Mouse (Mus musculus) forebrain, embryonic 13.5 days (tissue): Measurements from ENCODE around the gene Myh8. TPM values are rescaled to one million over a fixed set of nuclear protein-coding genes. Genes with fewer than 3 reads are reported as not detected.

Source experiments
- ATAC-seq: fragments of 200-750 bp; cut with Nextera tagmentation; 2 replicates; pipeline ENCODE4 v1.8.0; 2017
- H3K27ac ChIP-seq: fragments of 300-500 bp; sonication (generic); 2 replicates; pipeline ENCODE4 v1.5.1; 2015; ENCODE audit warnings: inconsistent platforms, mild to moderate bottlenecking, moderate library complexity
- H3K27me3 ChIP-seq: fragments of 300-500 bp; sonication (generic); 2 replicates; pipeline ENCODE4 v1.6.1; 2015; ENCODE audit warnings: mild to moderate bottlenecking, inconsistent platforms
- H3K36me3 ChIP-seq: fragments of 300-500 bp; sonication (generic); 2 replicates; pipeline ENCODE4 v1.6.1; 2015; ENCODE audit warnings: mild to moderate bottlenecking, inconsistent platforms; ENCODE audit not compliant: poor library complexity, severe bottlenecking
- H3K4me1 ChIP-seq: fragments of 300-500 bp; sonication (generic); 2 replicates; pipeline ENCODE4 v1.6.1; 2015; ENCODE audit warnings: inconsistent platforms
- H3K4me2 ChIP-seq: fragments of 300-500 bp; sonication (generic); 2 replicates; pipeline ENCODE4 v1.6.1; 2015; ENCODE audit warnings: inconsistent platforms, mild to moderate bottlenecking, moderate library complexity
- H3K4me3 ChIP-seq: fragments of 300-500 bp; sonication (generic); 2 replicates; pipeline ENCODE4 v1.5.1; 2015; ENCODE audit warnings: mild to moderate bottlenecking, inconsistent platforms
- H3K9ac ChIP-seq: fragments of 300-500 bp; sonication (generic); 2 replicates; pipeline ENCODE4 v1.6.1; 2015; ENCODE audit warnings: mild to moderate bottlenecking, inconsistent platforms
- H3K9me3 ChIP-seq: fragments of 300-500 bp; sonication (generic); replicated peaks from 2 replicates; pipeline ENCODE4 v1.6.1; 2016; ENCODE audit warnings: inconsistent platforms
- WGBS: fragments of 180-500 bp; shearing (Covaris S2); methylation state at CpG from one replicate; pipeline ENCODE4 v1.1.7; 2015; 5-methylcytosine and 5-hydroxymethylcytosine counted together
- polyA plus RNA-seq: library from polyadenylated mRNA; unstranded; fragments of >200 nt; fragmentation: Nextera tagmentation; extraction: Ambion mirVana; gene quantifications from 2 replicates; pipeline ENCODE4 v1.2.1, GENCODE M21; 2015

The Myh8 gene
- polyA plus RNA-seq = 0.05 TPM in 2 replicates

- no peak for ATAC-seq
- 76% methylated on average over 10 of the region's 10 CpGs for WGBS
- Histone ChIP-seq H3K27ac (no peak within 1 kb of the TSS), H3K9me3 (no peaks in the 10 kb centered on the region), H3K4me1 (0 out of 2 replicates have a peak, but pooled peaks cover 9% of the 10 kb centered on the region), H3K36me3 (no peaks in the 10 kb centered on the region), H3K4me2 (no peak within 1 kb of the TSS), H3K4me3 (no peak within 1 kb of the TSS), H3K9ac (no peak within 1 kb of the TSS), H3K27me3 (no peaks in the 10 kb centered on the region)
Measured at GRCm38 (mm10) chr11:67276601-67277174, at the start of gene Myh8. Gene Myh8 (plus strand): TSS chr11:67277124.

- no peaks in the 10 kb centered on the region for H3K4me1 ChIP-seq
- H3K9me3 ChIP-seq = no peaks in the 10 kb centered on the region
- 92% methylated on average over 3 of the region's 3 CpGs for WGBS
- no peaks in the 10 kb centered on the region for H3K36me3 ChIP-seq
- H3K9ac ChIP-seq = no peak overlapping the region
- H3K4me2 ChIP-seq = no peak overlapping the region
- no peak overlapping the region for H3K4me3 ChIP-seq
- no peaks in the 10 kb centered on the region for H3K27me3 ChIP-seq
- ATAC-seq = no peak
- H3K27ac ChIP-seq = no peak overlapping the region
Measured at GRCm38 (mm10) chr11:67228731-67229130, 48.2 kb upstream of the Myh8 start.

GRCm38 (mm10) chr11:67229166-67229565, 47.8 kb upstream of the Myh8 start:
- Histone ChIP-seq H3K4me1 (no peaks in the 10 kb centered on the region), H3K4me3 (no peak overlapping the region), H3K9ac (no peak overlapping the region), H3K36me3 (no peaks in the 10 kb centered on the region), H3K27ac (no peak overlapping the region), H3K4me2 (no peak overlapping the region), H3K27me3 (no peaks in the 10 kb centered on the region), H3K9me3 (no peaks in the 10 kb centered on the region)
- no peak for ATAC-seq
- WGBS = 91% methylated on average over 5 of the region's 5 CpGs

GRCm38 (mm10) chr11:67229946-67230345, 47.0 kb upstream of the Myh8 start:
- ATAC-seq = no peak
- no peaks in the 10 kb centered on the region for H3K36me3 ChIP-seq

GRCm38 (mm10) chr11:67235639-67236358, 41.1 kb upstream of the Myh8 start:
- H3K4me3 ChIP-seq = no peak overlapping the region
- H3K27me3 ChIP-seq = no peaks in the 10 kb centered on the region
- no peak overlapping the region for H3K9ac ChIP-seq
- no peaks in the 10 kb centered on the region for H3K4me1 ChIP-seq
- 69% methylated on average over 5 of the region's 5 CpGs for WGBS
- ATAC-seq = no peak
- no peaks in the 10 kb centered on the region for H3K9me3 ChIP-seq
- no peaks in the 10 kb centered on the region for H3K36me3 ChIP-seq
- H3K27ac ChIP-seq = no peak overlapping the region
- H3K4me2 ChIP-seq = no peak overlapping the region

More at GRCm38 (mm10) chr11:67229946-67230345, 47.0 kb upstream of the Myh8 start:
- WGBS = 87% methylated on average over 2 of the region's 2 CpGs
- no peaks in the 10 kb centered on the region for H3K4me1 ChIP-seq
- no peaks in the 10 kb centered on the region for H3K9me3 ChIP-seq
- no peak overlapping the region for H3K4me3 ChIP-seq
- H3K4me2 ChIP-seq = no peak overlapping the region
- no peak overlapping the region for H3K9ac ChIP-seq
- H3K27ac ChIP-seq = no peak overlapping the region
- no peaks in the 10 kb centered on the region for H3K27me3 ChIP-seq

- Histone ChIP-seq H3K9ac (no peak overlapping the region), H3K27me3 (no peaks in the 10 kb centered on the region), H3K4me3 (no peak overlapping the region), H3K4me1 (no peaks in the 10 kb centered on the region), H3K4me2 (no peak overlapping the region), H3K9me3 (no peaks in the 10 kb centered on the region), H3K27ac (no peak overlapping the region), H3K36me3 (no peaks in the 10 kb centered on the region)
- 86% methylated on average over 9 of the region's 9 CpGs for WGBS
- no peak for ATAC-seq
Measured at GRCm38 (mm10) chr11:67236799-67237198, 40.1 kb upstream of the Myh8 start.

- H3K4me1 ChIP-seq = no peaks in the 10 kb centered on the region
- 72% methylated on average over 5 of the region's 5 CpGs for WGBS
- H3K4me2 ChIP-seq = no peak within 1 kb of the TSS
- no peaks in the 10 kb centered on the region for H3K27me3 ChIP-seq
- no peak for ATAC-seq
- H3K36me3 ChIP-seq = no peaks in the 10 kb centered on the region
- no peak within 1 kb of the TSS for H3K27ac ChIP-seq
- no peak within 1 kb of the TSS for H3K4me3 ChIP-seq
- no peaks in the 10 kb centered on the region for H3K9me3 ChIP-seq
- no peak within 1 kb of the TSS for H3K9ac ChIP-seq
Measured at GRCm38 (mm10) chr11:67237481-67238079, 39.3 kb upstream of the Myh8 start, which contains the start of gene Myh4. Gene Myh4 (plus strand): TSS chr11:67238029.

- no peaks in the 10 kb centered on the region for H3K27me3 ChIP-seq
- H3K9me3 ChIP-seq = no peaks in the 10 kb centered on the region
- H3K9ac ChIP-seq = no peak overlapping the region
- H3K4me3 ChIP-seq = no peak overlapping the region
- no peak for ATAC-seq
- no peak overlapping the region for H3K27ac ChIP-seq
- 80% methylated on average over 6 of the region's 6 CpGs for WGBS
- H3K36me3 ChIP-seq = no peaks in the 10 kb centered on the region
- H3K4me2 ChIP-seq = no peak overlapping the region
- no peaks in the 10 kb centered on the region for H3K4me1 ChIP-seq
Measured at GRCm38 (mm10) chr11:67241051-67241450, 35.9 kb upstream of the Myh8 start.

GRCm38 (mm10) chr11:67253691-67254090, 23.2 kb upstream of the Myh8 start:
- ATAC-seq = no peak

GRCm38 (mm10) chr11:67257048-67257447, 19.9 kb upstream of the Myh8 start:
- no peaks in the 10 kb centered on the region for H3K27me3 ChIP-seq
- WGBS = 85% methylated on average over 7 of the region's 7 CpGs
- ATAC-seq = no peak

More at GRCm38 (mm10) chr11:67253691-67254090, 23.2 kb upstream of the Myh8 start:
- Histone ChIP-seq H3K4me1 (no peaks in the 10 kb centered on the region), H3K4me2 (no peak overlapping the region), H3K27ac (no peak overlapping the region), H3K27me3 (no peaks in the 10 kb centered on the region), H3K9me3 (no peaks in the 10 kb centered on the region), H3K4me3 (no peak overlapping the region), H3K9ac (no peak overlapping the region), H3K36me3 (no peaks in the 10 kb centered on the region)
- 96% methylated on average over 4 of the region's 4 CpGs for WGBS

GRCm38 (mm10) chr11:67260956-67261355, 16.0 kb upstream of the Myh8 start:
- 84% methylated on average over 6 of the region's 6 CpGs for WGBS
- Histone ChIP-seq H3K36me3 (no peaks in the 10 kb centered on the region), H3K4me1 (no peaks in the 10 kb centered on the region), H3K9me3 (no peaks in the 10 kb centered on the region), H3K27ac (no peak overlapping the region), H3K4me3 (no peak overlapping the region), H3K4me2 (no peak overlapping the region), H3K27me3 (no peaks in the 10 kb centered on the region), H3K9ac (no peak overlapping the region)
- ATAC-seq = no peak

More at GRCm38 (mm10) chr11:67257048-67257447, 19.9 kb upstream of the Myh8 start:
- Histone ChIP-seq H3K4me3 (no peak overlapping the region), H3K4me1 (no peaks in the 10 kb centered on the region), H3K27ac (no peak overlapping the region), H3K9me3 (no peaks in the 10 kb centered on the region), H3K9ac (no peak overlapping the region), H3K36me3 (no peaks in the 10 kb centered on the region), H3K4me2 (no peak overlapping the region)

GRCm38 (mm10) chr11:67293440-67293839, 16.5 kb downstream of the Myh8 start:
- Histone ChIP-seq H3K27ac (no peak overlapping the region), H3K36me3 (no peaks in the 10 kb centered on the region), H3K9ac (no peak overlapping the region), H3K27me3 (no peaks in the 10 kb centered on the region), H3K4me2 (no peak overlapping the region), H3K9me3 (no peaks in the 10 kb centered on the region), H3K4me1 (no peaks in the 10 kb centered on the region), H3K4me3 (no peak overlapping the region)
- WGBS = 87% methylated on average over 1 of the region's 1 CpGs
- no peak for ATAC-seq
